Mouse (Mus musculus) embryonic facial prominence, embryonic 10.5 days (tissue): ENCODE results near the gene Parp3. TPM values are rescaled to one million over a fixed set of nuclear protein-coding genes. Genes with fewer than 3 reads are reported as not detected.

ENCODE experiments used
- DNase-seq: peaks from one replicate; pipeline ENCODE4 v3.0.0-alpha.2; 2017; ENCODE audit warnings: low spot score
- H3K27ac ChIP-seq: fragments of 300-500 bp; sonication (generic); replicated peaks from 2 replicates; pipeline ENCODE4 v1.5.1; 2016; ENCODE audit warnings: mild to moderate bottlenecking
- H3K27me3 ChIP-seq: fragments of 300-500 bp; sonication (generic); replicated peaks from 2 replicates; pipeline ENCODE4 v1.6.1; 2016; ENCODE audit warnings: low read depth, mild to moderate bottlenecking; ENCODE audit not compliant: poor library complexity, severe bottlenecking
- H3K36me3 ChIP-seq: fragments of 300-500 bp; sonication (generic); replicated peaks from 2 replicates; pipeline ENCODE4 v1.6.1; 2016; ENCODE audit warnings: mild to moderate bottlenecking, moderate library complexity
- H3K4me1 ChIP-seq: fragments of 300-500 bp; sonication (generic); 2 replicates; pipeline ENCODE4 v1.6.1; 2016
- H3K4me3 ChIP-seq: fragments of 300-500 bp; sonication (generic); 2 replicates; pipeline ENCODE4 v1.5.1; 2016; ENCODE audit warnings: mild to moderate bottlenecking, moderate library complexity
- H3K9me3 ChIP-seq: fragments of 300-500 bp; sonication (generic); 2 replicates; pipeline ENCODE4 v1.6.1; 2016; ENCODE audit warnings: mild to moderate bottlenecking
- WGBS: fragments of 180-500 bp; shearing (Covaris S2); methylation state at CpG from one replicate; pipeline ENCODE4 v1.1.7; 2016; 5-methylcytosine and 5-hydroxymethylcytosine counted together
- polyA plus RNA-seq: library from polyadenylated mRNA; unstranded; fragments of >200 nt; fragmentation: Nextera tagmentation; extraction: Ambion mirVana; gene quantifications from 2 replicates; pipeline ENCODE4 v1.2.1, GENCODE M21; 2016

Gene Parp3
- polyA plus RNA-seq, 1 experiment from 2014 or later, result 3.2 TPM

DNA sequence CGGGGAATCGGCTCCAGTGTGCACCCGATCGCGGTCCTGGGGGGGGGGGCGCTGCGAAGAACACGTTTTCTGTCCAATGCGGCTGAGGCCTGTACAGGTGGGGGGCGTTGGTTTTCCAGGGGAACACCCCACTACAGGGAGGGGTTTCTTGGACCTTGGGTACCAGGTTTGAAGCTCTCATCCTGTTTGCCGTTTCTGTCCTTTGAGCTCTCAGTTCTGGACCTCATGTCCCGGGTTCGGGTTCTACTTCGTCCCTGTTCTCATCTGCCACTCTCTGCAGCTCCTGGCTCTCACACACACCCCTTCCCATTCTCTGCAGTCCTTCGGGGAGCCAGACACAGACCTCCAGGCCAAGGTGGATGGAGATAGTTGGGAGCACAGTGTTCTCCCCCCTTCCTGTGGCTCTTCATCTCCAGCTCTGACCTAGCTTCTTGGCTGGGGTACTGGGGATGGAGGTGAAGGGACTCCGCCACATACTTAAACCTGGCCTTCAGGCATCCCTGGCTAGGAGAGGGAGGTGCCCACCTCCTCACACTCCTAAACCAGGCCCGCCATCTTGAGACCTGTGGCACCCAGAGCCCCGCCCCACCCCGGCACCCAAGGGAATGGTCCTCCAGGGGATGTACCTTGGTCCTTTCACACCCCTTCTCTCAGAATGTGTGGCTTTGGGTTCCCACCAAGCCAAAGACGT is 22.5 kb downstream of the Parp3 start:
- Histone ChIP-seq H3K9me3 (no peaks in the 10 kb centered on the region), H3K4me1 (peaks cover 91% of the 10 kb centered on the region), H3K36me3 (peaks cover 35% of the 10 kb centered on the region), H3K27me3 (no peaks in the 10 kb centered on the region), H3K27ac (peak overlapping the region; percentile 99), H3K4me3 (peak overlapping the region; percentile 86)
- DNase-seq, result peak; percentile 72
- 1% methylated on average over 20 of the region's 20 CpGs for WGBS

DNA sequence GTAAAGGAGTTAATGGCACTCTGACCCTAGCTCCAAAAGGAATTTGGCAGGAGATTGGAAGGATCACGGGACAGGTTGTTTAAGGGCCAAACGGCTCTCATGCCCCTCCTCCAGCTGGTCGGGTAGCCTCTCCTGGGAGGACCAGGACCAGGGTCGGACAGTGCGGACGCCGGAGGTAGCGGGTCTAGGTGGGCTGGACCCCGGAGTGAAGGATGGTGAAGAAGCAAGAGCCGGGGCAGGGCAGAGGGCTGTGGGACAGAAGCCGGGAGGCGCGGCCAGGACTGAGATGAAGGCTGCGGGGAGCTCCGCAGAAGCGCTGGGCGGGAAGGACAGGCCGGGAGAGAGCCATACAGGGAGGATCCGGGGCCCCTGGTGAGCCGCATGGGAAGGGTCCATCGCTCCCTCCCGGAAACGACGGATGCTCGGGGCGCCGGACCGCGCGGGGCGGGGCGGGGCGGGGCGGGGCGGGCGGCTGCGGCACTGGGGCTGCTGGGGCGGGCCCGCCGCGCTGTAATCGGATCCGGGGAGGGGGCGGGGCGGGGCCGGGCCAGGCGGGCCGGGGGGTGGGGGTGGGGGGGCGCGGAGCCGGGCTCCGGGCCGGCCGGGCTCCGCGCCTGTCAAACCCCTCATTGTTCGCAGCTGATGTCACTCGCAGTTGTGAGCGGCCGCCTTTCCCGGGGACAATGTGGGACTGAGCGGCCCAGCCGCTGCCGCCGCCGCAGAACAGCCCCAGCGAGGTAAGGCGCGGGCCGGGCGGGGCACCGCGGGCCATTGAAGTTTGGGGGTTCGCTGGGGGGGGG is 23.3 kb downstream of the Parp3 start, which contains the start of gene Pcbp4:
Gene Pcbp4, plus strand, starts transcription at position 21 of the 800 bp plus-strand sequence.
- peaks cover 91% of the 10 kb centered on the region for H3K4me1 ChIP-seq
- under 1% methylated on average over 59 of the region's 74 CpGs for WGBS

DNA sequence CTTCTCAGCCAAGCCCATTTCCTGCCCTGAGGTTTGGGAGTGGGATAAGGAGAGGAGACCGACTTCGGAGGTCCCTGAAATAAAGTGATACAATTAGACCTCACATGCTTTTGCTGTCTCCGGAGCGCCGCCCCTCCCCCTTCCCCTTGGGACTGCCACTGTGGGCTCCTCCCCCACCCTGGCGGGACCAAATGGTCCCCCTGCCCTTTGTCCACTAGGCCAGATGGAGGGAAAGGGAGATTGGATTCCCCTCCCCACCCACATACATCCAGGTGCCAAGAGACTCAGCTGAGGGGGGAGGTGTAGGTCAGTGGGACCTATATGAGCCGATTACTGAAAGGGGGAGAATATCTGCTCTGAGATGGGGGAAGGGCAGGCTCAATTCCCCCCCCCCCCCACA is 23.9 kb downstream of the Parp3 start:
- peak overlapping the region; percentile 99 for H3K27ac ChIP-seq
- peak; percentile 85 for DNase-seq
- WGBS, result under 1% methylated on average over 7 of the region's 7 CpGs
- no peaks in the 10 kb centered on the region for H3K27me3 ChIP-seq
- no peaks in the 10 kb centered on the region for H3K9me3 ChIP-seq
- H3K36me3 ChIP-seq, result peaks cover 21% of the 10 kb centered on the region
- peak overlapping the region; percentile 86 for H3K4me3 ChIP-seq
- peaks cover 91% of the 10 kb centered on the region for H3K4me1 ChIP-seq

More for the DNA sequence above, 23.3 kb downstream of the Parp3 start, which contains the start of gene Pcbp4:
- Histone ChIP-seq H3K27ac (peak within 1 kb of the TSS; percentile 99), H3K4me3 (peak within 1 kb of the TSS; percentile 86), H3K27me3 (no peaks in the 10 kb centered on the region), H3K9me3 (no peaks in the 10 kb centered on the region), H3K36me3 (peaks cover 28% of the 10 kb centered on the region)
- peak; percentile 93 for DNase-seq

DNA sequence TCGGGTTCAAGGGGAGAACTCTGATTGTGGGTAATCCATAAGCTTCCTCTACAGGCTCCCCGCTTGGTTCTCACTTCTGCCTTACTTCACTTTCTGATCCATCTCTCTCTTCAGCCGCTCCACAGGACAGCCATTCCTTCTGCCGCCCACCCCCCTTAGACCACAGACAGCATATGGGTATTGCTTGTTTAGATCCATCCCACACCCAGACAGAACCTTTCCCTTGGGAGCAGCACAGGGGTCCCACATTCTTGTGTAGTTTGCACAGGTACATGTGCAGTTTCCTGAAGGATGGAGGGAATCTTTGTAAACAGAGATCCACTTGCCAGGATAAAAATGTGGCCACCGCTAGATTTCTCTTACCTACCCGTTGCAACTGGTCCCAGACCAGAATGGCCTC is 24.4 kb downstream of the Parp3 start:
- 24% methylated on average over 6 of the region's 6 CpGs for WGBS
- Histone ChIP-seq H3K36me3 (peaks cover 17% of the 10 kb centered on the region), H3K4me3 (peak overlapping the region; percentile 86), H3K9me3 (no peaks in the 10 kb centered on the region), H3K27ac (peak overlapping the region; percentile 99), H3K4me1 (peaks cover 91% of the 10 kb centered on the region), H3K27me3 (no peaks in the 10 kb centered on the region)
- no peak for DNase-seq

DNA sequence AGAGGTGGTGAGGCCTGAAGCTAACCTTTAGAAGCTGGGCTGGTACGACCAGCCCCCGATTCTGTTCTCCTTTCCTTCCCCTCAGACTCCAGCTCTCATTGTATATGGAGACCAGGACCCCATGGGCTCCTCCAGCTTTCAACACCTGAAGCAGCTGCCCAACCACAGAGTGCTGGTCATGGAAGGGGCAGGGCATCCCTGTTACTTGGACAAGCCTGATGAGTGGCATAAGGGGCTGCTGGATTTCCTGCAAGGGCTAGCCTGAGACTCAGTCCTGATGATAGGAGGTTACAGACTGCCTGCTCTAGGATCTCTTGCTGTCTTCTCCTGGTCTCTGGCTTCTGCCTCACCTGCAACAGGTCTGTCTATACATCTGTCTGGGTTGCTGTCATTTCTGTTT is 24.9 kb downstream of the Parp3 start:
- H3K27me3 ChIP-seq, result no peaks in the 10 kb centered on the region
- H3K4me3 ChIP-seq, result peak overlapping the region; percentile 86
- H3K9me3 ChIP-seq, result no peaks in the 10 kb centered on the region
- WGBS, result 59% methylated on average over 2 of the region's 2 CpGs
- peak overlapping the region; percentile 99 for H3K27ac ChIP-seq
- H3K4me1 ChIP-seq, result peaks cover 91% of the 10 kb centered on the region
- H3K36me3 ChIP-seq, result peaks cover 12% of the 10 kb centered on the region
- no peak for DNase-seq

DNA sequence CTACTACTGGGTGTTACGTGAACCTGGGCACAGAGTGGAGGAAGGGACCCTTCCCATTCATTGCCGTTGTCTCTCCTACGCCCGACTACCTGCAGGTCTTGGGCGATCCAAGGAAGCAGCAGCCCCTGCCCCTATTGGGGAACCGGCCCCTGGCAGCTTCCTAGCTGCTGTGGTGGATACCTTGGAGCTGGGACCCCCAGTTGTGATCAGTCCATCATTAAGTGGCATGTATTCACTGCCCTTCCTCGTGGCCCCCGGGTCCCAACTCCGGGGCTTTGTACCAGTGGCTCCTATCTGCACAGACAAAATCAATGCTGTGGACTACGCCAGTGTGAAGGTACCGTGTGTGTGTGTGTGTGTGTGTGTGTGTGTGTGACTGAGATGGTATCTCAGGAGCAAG is 25.5 kb downstream of the Parp3 start:
- Histone ChIP-seq H3K27me3 (no peaks in the 10 kb centered on the region), H3K27ac (peak overlapping the region; percentile 99), H3K4me1 (peaks cover 91% of the 10 kb centered on the region), H3K36me3 (peaks cover 6% of the 10 kb centered on the region), H3K9me3 (no peaks in the 10 kb centered on the region), H3K4me3 (peak overlapping the region; percentile 86)
- no peak for DNase-seq
- WGBS, result 80% methylated on average over 11 of the region's 11 CpGs

DNA sequence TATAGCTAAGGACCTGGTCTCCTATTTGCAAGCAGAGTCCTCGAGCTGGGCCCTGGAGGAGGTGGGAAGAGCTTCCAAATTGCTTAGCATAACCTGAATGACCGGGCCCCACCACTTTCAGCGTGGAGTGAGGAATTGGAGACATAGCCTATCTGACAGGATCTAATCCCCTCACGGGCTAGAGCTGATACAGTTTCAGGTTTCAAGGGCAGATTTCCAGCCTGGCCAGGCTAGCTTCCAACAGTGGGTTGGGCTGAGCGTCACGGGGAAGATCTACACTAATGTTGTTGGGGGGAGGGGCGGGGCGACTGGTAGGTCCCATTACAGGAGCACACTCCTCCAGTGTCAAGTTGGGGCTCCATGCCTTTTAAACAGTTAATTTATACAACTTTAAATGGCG is 26.1 kb downstream of the Parp3 start:
- no peaks in the 10 kb centered on the region for H3K9me3 ChIP-seq
- WGBS, result 18% methylated on average over 9 of the region's 9 CpGs
- peak overlapping the region; percentile 99 for H3K27ac ChIP-seq
- H3K36me3 ChIP-seq, result no peaks in the 10 kb centered on the region
- H3K27me3 ChIP-seq, result no peaks in the 10 kb centered on the region
- DNase-seq, result peak; percentile 76
- peaks cover 91% of the 10 kb centered on the region for H3K4me1 ChIP-seq
- peak overlapping the region; percentile 86 for H3K4me3 ChIP-seq

DNA sequence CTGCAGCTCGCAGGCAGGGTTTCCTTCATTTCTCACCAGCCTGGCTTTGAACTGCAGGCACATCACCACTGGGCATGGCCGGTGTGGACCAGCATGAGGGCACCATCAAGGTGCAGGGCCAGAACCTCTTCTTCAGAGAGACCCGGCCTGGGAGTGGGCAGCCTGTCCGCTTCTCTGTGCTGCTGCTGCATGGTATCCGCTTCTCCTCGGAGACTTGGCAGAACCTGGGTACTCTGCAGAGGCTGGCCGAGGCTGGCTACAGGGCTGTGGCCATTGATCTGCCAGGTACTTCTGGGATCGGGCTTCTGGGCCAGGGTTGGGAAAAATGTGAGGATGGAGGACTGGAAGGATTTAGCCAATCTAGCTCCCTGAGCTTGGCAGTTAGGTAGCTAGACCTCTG is 26.8 kb downstream of the Parp3 start:
- H3K4me1 ChIP-seq, result peaks cover 91% of the 10 kb centered on the region
- peak overlapping the region; percentile 72 for H3K27ac ChIP-seq
- H3K27me3 ChIP-seq, result no peaks in the 10 kb centered on the region

DNA sequence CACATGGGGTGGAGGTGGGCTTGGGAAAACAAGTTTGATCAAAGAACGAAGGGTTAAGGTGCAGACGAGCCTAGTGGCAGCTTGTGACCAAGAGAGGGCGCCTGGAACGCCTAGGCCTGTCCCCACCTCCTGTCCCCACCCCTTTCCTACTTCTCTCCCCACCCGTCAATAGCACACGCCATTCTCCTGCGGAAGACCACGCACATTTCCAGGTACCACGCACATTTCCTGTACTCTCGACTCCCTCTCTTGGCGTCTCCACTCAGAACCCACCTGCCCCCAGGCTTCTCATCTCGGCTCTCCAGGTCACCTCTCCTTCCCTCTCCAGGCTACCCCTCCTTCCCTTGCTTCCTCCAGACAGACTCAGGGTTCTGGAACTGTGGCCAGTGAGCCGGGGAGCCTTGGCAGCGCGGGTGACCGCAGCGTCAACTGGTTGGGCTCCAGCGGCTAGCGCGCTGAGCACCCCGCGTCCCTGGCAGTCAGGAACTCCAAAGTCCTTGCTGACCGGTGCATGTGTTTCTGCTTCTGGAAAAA is 28.2 kb downstream of the Parp3 start:
- WGBS, result 1% methylated on average over 23 of the region's 23 CpGs
- peak; percentile 76 for DNase-seq
- Histone ChIP-seq H3K4me1 (peaks cover 86% of the 10 kb centered on the region), H3K27me3 (no peaks in the 10 kb centered on the region), H3K9me3 (no peaks in the 10 kb centered on the region), H3K4me3 (peak overlapping the region; percentile 63), H3K27ac (peak overlapping the region; percentile 84), H3K36me3 (no peaks in the 10 kb centered on the region)

More for the DNA sequence above, 26.8 kb downstream of the Parp3 start:
- no peaks in the 10 kb centered on the region for H3K9me3 ChIP-seq
- H3K36me3 ChIP-seq, result no peaks in the 10 kb centered on the region
- DNase-seq, result no peak
- WGBS, result 92% methylated on average over 8 of the region's 8 CpGs
- peak overlapping the region; percentile 86 for H3K4me3 ChIP-seq

DNA sequence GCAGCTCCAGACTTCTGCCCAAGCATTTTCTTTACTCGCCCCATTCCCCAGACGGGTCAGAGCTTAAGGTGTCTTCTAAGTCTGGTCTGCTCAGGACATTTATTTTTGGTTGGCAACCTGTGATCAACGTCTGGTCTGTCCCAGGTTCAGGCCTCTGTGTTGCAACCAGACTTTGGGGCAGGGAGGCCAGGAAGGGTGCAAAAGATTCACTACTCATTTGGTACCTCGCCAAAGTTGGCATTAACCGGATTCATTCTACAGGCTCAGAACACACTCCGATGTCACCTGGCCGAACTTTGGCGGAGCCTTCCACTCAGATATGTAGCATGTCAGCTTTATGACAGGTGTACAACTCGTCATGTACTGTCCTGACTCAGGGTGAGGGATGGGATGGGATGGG is 28.8 kb downstream of the Parp3 start:
- Histone ChIP-seq H3K27me3 (no peaks in the 10 kb centered on the region), H3K36me3 (no peaks in the 10 kb centered on the region), H3K4me1 (peaks cover 82% of the 10 kb centered on the region), H3K9me3 (no peaks in the 10 kb centered on the region), H3K4me3 (peak overlapping the region; percentile 63), H3K27ac (peak overlapping the region; percentile 84)
- 42% methylated on average over 9 of the region's 9 CpGs for WGBS
- no peak for DNase-seq

DNA sequence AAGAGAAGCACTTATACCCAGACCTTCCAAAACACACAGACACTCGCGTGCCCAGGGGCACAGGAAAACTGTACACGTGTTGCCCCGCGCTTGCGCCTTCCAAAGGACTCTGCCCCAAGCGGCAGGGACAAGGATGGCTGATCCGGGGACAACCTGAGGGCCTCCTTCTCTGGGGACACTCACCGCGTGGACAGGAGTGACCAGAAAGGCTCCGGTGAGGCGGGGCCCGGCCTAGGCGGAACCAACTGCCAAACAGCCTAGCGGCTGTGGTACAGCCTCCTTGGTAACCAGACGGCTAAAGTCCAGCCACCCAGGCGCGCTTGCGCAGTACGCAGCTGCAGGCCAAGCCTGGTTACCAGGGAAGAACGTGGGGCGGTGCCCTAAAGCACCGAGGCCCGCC is 29.4 kb downstream of the Parp3 start, which contains the start of the genes Abhd14b and Abhd14a:
Gene Abhd14b, plus strand, starts transcription at position 112 of the 400 bp plus-strand sequence.
Gene Abhd14a, minus strand, starts transcription at position 331 of the 400 bp plus-strand sequence.
- Histone ChIP-seq H3K4me1 (peaks cover 76% of the 10 kb centered on the region), H3K36me3 (no peaks in the 10 kb centered on the region), H3K27me3 (no peaks in the 10 kb centered on the region), H3K4me3 (peak within 1 kb of the TSS; percentile 63), H3K9me3 (no peaks in the 10 kb centered on the region), H3K27ac (peak within 1 kb of the TSS; percentile 84)
- peak; percentile 94 for DNase-seq
- WGBS, result under 1% methylated on average over 24 of the region's 24 CpGs

DNA sequence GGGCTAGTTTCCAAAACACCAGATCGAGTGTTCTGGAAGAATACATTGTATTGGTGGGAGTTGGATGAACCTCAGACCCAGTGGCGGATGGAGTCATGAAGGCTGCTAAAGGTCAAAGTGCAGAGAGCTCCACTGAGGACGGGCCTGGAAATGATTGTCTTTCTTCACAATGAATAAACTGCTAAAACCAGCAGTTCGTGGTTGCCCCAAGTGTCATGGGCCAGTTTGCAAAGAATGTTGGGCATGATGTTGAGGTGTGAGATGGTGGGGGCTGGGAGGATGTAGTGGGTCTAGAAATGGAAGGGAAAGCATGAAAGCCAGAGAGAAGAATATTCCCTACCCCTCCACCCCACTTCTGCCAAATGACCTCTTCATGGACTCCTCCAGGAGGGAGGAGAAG is 31.9 kb downstream of the Parp3 start:
- Histone ChIP-seq H3K27ac (no peak overlapping the region), H3K9me3 (no peaks in the 10 kb centered on the region), H3K4me1 (peaks cover 53% of the 10 kb centered on the region), H3K27me3 (no peaks in the 10 kb centered on the region), H3K36me3 (no peaks in the 10 kb centered on the region), H3K4me3 (no peak overlapping the region)
- 73% methylated on average over 4 of the region's 4 CpGs for WGBS
- no peak for DNase-seq
